Mouse (Mus musculus): Measurements from ENCODE around the gene Grasp.

DNA sequence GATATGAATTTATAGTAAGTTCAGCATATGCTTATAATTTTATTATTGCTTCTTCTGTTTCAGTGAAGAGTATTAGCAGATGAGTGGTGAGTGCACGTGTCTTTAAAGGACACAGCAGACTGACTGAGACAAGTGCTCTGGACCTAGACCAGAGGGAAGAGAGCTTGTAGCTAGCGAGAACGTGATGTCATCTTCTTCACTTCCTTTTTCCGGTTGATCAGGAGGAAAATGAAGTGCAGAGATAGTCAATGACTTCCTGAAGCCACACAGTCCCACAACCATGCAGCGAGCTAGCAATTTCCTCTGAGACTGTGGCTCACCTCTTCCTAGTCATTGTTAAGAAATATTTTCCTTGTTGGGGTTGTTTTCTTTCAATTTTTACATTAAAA is 33.2 kb upstream of the Grasp start:
- TF ChIP-seq POLR2A (IDR thresholded peaks at IDR 0.05; ENCODE audit: control insufficient read depth in 1 of 2, insufficient read depth in 1 of 2, low read depth in 1 of 2, low read length in 2 of 2, poor library complexity in 1 of 2): peak in 1 of 2 experiments; percentile 49; a peak in 1 of 4 replicates
- TF ChIP-seq SMC3 (IDR thresholded peaks at IDR 0.05; ENCODE audit: low read depth, low read length): no peak
- peak; percentile 28 to 46; a peak in 2 of 4 replicates for TF ChIP-seq EP300 (IDR thresholded peaks at IDR 0.05; ENCODE audit: low read depth in 1 of 2, low read length in 2 of 2)
- TF ChIP-seq MXI1 (IDR thresholded peaks at IDR 0.05; ENCODE audit: low read depth, low read length): no peak
- TF ChIP-seq NRF1 (IDR thresholded peaks at IDR 0.05; ENCODE audit: insufficient read depth, low read depth, low read length, poor library complexity, severe bottlenecking): no peak
- peak; percentile 8; the same call in 1 of the 2 replicates for TF ChIP-seq SIN3A (IDR thresholded peaks at IDR 0.05; ENCODE audit: low read length)
- no peak for TF ChIP-seq POLR2AphosphoS2 (IDR thresholded peaks at IDR 0.05; ENCODE audit: low read length)
- TF ChIP-seq UBTF (IDR thresholded peaks at IDR 0.05; ENCODE audit: borderline replicate concordance, insufficient read depth, low read depth, low read length): no peak
- no peak for TF ChIP-seq RCOR1 (IDR thresholded peaks at IDR 0.05; ENCODE audit: low read depth, low read length)
- 0 out of 2 replicates have a peak, but pooled peaks have one; percentile 34 for TF ChIP-seq HCFC1 (IDR thresholded peaks at IDR 0.05; ENCODE audit: low read depth, low read length)
- TF ChIP-seq CTCF (IDR thresholded peaks at IDR 0.05 in 2 of 3, conservative IDR thresholded peaks at IDR 0.05 in 1 of 3; ENCODE audit: control insufficient read depth in 1 of 3, insufficient read depth in 1 of 3, low read depth in 2 of 3, low read length in 3 of 3, poor library complexity in 1 of 3, severe bottlenecking in 1 of 3): no peak
- peak; percentile 61 for TF ChIP-seq MAX (IDR thresholded peaks at IDR 0.05; ENCODE audit: low read length)
